Mouse (Mus musculus) 3134 (cell line): ENCODE results near the gene Polk.

Experiments used
- DNase-seq: peaks from one replicate; pipeline ENCODE4 v3.0.0-alpha.2; 2011; ENCODE audit warnings: low spot score; ENCODE audit not compliant: insufficient read length; ENCODE audit errors: extremely low read depth

Polk gene

DNA sequence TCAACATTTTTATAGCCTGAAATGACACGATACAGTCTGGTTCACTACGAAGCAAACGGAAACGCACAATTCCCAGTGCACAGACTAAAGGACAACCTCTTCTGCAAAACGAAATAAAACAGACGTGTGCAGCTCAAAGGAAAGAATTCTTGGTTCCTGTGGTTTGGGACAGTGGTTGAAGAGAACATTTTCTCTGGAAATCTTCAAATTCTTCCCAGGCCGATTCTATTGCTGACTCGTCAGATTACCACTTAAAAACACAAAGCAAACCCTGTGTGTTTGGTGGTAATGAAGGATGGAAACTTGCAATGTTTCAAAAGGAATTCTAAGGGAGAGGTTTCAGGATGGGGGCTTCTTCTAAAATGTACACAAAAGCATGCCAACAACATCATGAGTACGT is 12.3 kb downstream of the Polk start:
- DNase-seq = no peak

DNA sequence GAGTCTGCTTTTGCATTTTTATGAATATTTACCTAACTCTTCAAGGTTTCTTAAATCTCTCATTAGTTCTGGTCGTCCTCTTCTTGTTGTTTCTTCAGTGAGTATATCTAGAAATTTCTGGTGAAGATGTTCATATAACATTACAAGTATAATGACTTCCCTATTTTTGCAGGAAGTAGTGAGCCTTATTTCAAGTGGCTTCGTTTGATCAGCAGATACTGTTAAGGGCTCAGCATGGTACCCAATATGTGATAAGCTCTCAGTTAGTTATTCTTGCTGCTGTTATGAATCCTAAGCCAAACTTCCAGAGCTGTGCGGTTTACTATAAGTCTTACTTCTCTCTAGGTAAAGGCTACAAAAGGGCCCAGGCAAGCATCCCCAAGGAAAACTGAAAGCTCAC is 12.8 kb downstream of the Polk start:
- no peak for DNase-seq

DNA sequence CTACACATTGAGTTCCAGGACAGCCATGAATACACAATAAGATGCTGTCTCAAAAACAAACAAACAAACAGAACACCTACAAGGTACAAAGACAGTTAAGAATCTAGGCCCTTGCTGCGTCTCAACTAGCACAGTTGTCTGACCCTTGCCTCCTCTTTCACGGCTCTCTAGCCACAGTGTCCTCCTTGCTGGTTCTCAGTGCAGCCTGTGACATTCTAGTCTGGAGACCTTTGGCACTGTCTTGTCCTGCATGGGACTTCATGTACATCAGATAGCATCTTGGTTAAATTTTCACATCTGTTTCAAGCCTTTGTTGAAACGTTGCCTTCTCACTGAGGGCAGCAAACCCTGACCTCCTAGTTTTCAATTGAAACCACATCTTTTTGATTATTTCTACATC is 13.6 kb downstream of the Polk start:
- DNase-seq = no peak

DNA sequence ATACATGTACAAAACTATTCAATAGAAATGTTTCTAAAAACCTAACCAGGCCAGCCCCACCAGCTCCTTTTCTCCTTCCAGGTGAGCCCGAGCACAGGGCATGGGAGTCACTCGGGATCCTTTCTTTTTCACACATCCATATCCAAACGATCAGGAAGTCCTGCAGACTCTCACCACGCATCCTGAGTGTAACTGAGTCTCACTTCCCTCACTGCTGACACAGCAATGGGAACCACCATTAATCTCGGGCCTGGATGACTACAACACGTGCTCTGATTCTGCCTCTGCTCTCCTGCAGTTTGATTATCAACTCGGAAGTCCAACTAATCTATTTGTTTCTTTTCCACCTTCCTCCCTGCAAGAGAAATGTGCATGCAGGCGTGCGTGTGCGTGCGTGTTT is 14.5 kb downstream of the Polk start:
- no peak for DNase-seq

DNA sequence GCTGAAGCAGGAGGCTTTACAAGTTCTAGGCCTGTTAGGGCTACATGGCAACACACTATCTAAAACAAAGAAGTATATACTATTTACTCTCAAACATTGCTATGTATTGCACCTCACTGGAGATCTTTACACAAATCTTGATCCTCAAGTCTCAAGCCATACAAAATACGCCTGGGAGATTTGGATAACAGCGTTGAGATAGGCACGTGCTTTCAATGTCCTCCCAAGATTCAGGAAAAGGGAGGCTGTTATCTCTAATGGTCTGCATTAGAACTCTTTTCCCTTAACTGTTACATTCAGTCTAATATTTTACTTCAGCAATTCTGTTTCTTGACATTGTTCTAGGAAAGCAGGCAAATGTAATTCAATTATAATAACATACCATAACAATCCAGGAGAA is 15.4 kb downstream of the Polk start:
- no peak for DNase-seq

DNA sequence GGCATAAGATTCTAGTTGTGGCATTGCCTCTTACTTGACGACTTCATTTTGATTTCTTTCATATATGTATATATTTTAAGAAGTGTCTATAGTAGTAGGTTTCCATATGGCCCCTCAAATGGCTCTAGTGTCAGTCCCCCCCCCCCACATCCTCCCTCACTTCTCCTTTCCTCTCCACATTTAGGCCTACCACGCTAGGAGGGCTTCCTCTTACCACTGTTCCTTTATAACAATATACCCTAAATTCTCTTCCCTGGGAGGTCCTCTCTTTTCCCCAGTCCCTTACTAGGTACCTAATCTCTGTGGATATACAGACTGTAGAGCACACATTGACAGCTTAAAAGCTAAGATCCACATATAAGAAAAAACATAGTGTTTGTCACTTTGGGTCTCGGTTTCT is 21.1 kb downstream of the Polk start:
- no peak for DNase-seq

DNA sequence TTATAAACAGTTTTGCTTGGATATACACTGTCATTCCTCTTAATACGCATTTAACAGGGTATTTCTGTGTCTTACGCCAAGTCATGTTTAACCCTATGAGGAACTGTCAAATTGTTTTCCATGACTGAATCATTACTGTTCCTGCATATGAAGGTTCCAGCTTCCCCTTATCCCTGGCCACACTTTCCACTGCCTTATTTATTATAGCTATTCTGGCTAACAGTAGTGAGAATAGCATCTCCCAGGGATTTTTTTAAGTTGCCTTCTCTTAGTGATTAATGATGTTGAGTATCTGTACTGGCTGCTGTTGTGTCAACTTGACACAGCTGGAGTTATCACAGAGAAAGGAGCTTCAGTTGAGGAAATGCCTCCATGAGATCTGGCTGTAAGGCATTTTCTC is 25.0 kb downstream of the Polk start:
- no peak for DNase-seq

DNA sequence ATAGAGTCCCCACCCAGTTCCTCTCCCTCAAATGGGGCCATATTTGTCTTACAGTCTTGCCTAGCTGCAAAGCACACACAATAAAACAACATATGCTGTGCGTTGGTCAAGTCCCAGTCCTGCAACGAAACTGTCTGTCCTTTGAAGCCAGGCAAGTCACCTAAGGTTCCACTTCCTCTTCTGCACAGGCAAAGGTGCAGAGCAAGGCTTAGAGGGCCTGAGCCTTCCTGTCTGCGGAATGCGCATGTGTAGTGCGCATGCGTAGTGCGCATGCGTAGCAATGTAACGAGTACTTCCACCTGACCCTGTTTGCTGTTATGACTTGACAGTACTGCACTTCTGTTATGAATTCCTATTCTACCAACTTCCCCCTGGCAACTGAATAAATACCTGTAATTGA is 26.1 kb downstream of the Polk start:
- DNase-seq = no peak

DNA sequence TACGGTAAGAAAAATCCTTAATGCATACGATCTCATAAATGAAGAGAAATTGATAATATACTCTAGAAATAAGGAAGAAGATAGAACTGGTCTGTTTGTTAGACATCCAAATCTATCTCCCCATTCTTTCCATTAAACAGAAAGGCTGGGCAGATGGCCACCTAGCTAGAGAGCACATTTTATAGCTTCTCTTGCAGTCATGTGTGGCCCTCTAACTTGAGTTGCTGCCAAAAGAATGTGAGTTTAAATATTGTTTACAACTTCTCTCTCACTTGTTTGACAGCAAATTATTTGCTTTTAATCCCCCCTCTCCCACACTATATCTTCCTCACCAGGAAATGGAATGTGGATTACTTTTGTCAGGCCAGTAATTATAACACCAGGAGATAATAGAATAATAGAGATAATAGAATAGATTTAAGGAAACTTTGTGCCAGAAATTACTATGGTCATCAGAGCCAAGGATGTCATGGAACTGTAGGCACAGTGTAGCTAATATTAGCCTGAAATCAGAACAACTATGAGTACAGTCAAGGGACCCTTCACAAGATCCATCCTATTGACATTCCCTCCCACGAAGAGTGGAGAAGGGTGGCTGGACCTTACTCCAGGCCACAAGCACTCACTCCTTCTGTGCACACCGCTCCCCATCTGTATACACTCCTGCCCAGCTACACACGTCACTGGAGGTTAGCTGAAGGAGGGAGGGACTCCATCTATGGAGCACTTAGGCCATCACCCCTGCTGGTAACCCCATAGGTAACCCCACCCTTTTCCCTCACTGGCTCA is 28.0 kb downstream of the Polk start:
- no peak for DNase-seq

DNA sequence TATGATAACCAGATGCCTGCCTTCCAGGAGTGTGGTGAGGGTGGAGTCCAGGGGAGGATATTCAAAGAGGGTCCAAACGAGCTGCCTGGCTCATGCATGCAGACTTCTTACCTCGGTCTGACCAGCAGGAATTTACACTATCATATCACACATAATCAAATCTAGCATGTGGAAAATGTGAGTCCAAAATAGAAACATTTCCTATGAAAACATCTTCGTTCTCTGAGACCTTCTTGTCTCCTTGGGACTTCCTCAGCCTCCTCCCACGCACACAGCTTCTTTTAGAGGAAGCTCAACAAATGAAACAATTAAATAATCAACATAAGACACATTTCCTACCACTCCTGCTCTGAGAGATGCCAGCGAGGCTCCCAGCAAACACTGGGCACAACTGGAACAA is 30.5 kb downstream of the Polk start:
- no peak for DNase-seq

DNA sequence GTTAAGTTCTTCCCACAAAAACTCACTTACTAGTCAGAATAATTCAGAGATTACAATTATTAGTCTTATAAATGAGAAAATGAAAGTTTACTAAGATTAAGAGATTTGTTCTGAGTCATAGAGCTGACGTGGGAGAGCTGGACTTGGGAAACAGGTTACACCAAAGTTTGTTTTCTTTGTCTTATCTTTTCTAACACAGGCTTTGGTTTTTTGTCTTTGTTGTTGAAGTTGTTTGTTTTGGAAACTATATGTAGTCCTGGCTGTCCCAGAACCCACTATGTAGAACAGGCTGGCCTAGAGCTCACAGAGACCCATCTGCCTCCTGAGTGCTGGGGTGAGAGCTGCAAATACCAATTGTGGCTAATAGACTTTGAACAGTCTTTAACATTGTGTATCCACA is 31.1 kb downstream of the Polk start:
- no peak for DNase-seq

DNA sequence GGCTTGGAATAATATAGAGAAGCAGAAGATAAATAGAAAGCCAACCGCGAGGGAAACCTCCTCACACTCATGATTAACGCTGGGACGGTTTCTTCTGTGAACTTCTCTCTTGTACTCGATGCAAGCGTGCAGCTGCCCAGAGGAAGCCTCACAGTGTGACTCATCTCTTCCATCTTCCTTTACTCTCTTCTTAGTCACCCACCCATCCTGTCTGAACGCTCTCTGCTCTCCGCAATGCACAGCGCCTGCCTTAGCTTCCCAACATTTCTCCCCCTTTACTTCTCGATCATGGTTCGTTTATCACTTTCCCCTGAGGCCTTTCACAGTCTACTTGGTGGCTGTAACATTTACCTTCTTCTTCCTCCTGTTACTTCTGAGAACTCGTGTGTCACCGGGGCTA is 31.7 kb downstream of the Polk start:
- peak; percentile 56 for DNase-seq

DNA sequence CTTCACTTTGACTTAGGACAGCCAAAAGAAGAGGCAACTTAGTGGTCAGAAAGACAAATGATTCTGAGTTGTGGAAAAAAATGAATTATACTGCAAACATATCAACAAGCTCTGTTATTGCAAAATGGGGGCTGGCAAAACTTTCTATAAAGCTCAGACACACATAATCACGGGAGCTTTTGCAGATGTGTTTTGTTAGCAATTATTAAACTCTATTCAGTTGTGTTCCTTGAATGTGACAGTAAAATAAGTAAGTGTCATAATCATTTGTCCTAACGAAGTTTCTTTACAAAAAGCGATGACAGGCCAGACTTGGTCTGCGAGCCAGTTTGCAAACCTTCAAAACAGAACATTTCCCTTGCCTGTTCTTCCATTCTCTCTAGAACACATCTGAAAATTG is 34.8 kb downstream of the Polk start:
- no peak for DNase-seq

DNA sequence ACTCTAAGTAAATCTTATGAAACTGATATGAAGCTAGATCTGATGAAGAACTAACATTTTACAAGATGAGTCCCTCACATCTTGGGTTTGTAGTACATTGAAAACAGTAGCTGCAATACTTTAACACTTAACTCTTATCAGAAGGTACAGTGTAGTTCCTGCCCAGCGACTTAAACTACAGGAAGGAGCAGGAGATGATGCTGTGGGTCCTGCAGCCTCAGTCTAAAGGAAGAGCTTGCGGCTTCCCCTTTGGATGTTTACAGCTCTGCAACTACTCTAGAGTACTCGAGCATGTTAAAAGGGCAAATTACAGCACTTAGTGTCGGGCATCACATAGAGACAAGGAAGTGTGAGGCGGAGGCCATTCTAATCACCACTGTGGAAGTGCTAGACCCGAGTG is 36.1 kb downstream of the Polk start:
- no peak for DNase-seq

DNA sequence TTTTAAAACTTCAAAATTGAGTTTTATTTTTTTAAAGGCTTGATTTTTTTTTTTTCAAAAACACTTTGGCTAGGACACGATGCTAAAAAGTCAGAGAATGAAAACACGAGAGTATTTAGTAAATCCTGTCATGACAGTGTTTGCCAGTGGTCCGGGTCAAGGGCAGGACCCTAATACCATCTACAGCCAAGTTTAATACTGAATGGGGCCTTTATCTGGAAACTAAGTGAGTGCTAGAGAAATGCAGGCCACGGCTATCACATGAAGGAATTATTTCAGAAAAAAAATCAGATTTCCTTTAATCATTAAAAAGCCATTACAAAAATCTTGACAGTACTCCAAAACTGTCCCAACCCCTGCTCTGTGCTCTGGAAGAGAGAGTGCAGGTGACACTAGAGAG is 36.7 kb downstream of the Polk start:
- no peak for DNase-seq

DNA sequence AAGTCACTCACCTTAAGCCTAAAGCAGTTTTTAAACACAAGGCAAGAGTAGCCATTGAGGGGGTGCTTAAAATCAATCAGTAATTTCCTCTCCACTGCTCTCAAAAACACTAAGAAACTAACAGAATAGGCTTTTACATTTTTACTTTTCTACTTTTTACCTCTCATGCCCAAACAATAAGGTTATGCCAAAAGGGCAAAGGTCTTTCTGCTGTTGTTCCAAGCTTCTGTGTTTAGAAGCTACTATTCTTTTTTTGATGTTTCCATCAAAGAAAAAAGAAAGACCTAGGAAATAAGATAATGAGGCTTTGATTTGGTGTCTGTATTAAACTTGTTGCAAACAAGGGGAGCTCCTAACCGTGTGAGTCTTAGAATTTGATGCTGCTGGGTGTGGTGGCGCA is 42.5 kb downstream of the Polk start:
- DNase-seq = no peak

DNA sequence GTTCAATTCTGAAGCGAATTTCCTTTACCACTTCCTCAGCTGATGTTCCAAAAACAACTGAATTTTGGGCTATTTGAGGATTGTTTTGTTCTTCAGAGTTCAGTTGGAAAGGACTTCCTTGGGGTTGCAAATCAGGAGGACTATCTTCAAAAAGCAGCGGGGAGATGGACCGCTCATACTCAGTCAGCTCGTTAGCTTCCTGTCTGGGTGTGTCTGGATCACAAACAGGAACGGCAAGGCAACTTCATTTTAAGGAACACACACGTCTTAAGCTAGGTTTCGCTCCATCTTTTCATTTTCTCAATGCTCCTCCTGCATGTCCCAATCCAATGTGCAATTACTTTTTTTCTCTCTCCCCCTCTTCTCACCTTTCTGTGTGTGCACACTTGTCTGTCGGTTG is 45.7 kb downstream of the Polk start:
- DNase-seq = no peak

DNA sequence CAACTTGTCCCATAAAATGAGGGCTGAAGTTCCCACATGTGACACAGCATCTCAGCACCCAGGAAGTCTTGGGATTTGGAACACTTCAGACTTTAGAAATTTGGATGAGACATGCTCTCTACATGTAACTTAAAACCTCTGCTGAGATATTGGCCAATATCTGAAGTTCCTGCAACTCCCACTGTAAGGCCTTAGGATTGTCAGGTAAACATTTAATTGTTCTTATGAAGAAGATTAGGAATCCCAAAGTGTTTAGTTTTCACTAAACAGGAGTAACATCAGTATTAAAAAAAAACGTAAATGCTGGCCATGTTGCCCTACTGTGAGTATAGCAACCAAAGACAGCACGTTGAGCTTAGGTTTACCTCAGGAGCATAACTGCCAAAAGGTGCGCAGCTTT is 51.9 kb downstream of the Polk start, which contains the start of gene Gm17622:
Gene Gm17622, plus strand, starts transcription at position 301 of the 400 bp plus-strand sequence.
- no peak for DNase-seq

DNA sequence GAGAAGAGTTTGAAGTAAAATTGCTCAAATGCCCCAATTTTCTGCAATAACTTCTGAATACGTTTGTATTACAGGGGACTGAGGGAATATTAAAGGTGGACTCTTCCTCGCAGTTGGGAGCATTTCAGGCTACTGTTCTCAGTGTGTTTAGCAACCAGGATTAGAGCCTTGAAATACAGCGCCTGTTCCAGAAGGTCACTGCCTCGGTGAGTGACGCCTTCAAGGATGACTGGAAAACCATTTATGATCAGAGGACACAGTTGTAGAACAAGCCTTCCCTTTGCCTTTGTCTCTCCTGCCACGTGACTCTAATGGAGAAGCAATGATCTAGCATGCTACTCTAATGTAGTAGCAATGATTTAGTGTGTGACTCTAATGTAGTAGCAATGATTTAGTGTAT is 54.4 kb downstream of the Polk start:
- DNase-seq = no peak

DNA sequence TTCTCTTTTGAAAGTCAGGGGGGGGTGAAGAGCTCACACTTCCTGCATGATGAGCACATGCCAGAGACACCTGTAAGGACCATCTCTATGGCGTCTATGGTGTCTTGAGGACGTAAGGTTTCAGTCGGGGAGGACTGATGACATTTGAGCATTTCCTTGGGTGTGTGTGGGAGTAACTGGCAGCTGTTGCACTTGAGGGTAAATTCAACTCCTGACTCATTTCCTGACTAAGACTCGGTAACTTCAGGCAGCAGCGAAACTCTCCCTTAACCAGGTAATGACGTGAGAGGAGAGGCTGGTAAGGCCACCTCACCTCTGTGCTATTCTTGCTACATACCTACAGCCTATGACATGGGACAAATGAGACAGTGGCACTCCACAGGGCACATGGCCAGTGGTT is 55.1 kb downstream of the Polk start:
- no peak for DNase-seq

DNA sequence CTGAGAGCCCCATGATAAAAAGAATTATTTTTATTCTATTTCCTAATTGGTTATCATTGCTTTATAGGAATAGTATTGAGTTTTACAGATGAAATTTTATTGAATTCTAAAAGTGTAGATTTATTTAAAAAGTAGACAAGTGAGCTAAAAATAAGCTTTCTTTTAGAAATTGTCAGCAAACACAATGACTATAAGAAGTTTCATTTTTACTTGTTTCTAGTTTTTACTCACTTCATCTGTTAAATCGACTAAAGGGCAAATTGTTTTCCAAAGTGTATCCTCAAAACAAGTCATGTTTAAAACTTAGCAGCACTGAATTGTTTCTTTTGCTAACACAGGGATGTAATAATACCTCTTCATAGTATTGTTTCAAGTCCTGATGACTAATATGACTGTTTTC is 63.4 kb downstream of the Polk start:
- no peak for DNase-seq

DNA sequence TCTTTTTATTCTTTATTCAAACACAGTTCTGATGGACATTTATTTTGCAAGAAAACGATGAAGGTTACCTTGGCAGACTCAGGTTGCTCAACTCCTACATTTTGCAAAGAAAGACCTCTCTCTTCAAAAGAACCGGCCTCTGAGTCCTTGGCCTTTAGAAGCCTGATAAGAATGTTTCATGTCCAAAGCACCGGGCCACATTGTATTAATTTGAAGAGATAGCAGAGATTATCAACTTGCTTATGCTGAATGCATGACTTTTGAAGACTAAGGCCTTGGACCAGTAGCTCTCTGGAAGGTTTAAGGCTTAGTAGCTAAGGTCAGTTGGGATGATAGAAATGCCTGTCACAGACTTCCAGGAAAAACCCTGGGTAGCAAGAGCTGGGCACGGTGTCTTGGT is 65.2 kb downstream of the Polk start:
- DNase-seq = no peak

DNA sequence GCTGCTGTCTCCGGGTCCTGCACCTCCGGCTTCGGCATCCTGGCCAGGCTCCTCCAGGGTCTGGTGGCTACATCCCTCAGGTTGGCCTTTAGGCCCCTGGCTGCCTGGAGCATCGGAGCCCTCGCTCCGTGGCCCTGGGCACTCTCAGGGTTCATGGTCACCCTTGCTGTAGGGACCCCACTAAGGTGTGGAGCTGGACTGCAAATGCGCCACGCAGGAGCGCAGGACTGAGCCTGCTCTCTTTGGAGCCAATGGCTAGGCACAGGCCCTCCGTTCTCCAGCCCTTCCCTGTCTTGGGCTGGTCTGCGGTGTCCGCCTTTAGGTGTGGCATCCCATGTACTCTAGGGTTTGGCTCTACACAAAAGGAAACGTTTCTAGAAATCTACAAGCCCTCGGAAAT is 71.4 kb downstream of the Polk start, which contains the start of gene Ankdd1b:
Gene Ankdd1b, minus strand, starts transcription at position 242 of the 400 bp plus-strand sequence.
- no peak for DNase-seq
